Mouse (Mus musculus) kidney, adult 18-20 months (tissue): ENCODE data around the gene Cd300ld.
"Not testable (repeated sequence)": the region's sequence is repeated elsewhere in the genome, so short reads cannot be mapped to it uniquely, and the experiment has no call there.

ENCODE experiments used
- DNase-seq: peaks from one replicate; pipeline ENCODE4 v3.0.0; 2021

Cd300ld gene

DNA sequence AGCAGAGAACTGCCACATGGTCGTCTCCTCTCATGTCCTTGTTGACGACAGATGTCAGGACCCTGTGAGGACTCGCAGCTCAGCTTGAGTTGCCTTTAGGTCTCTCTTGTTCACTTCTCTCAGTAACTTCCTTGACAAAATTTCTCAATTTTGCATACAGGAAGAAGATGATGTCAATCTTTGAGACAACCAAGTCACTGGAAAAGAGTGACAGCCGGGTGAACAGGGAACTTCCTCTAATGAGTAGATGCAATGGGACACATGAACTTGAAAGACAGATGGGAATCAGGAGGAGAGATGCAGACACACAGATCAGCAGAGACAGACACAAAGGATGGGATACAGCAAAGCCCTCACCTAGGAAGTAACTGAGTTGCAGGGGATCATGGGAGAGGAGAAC, at the start of gene Cd300ld:
Gene Cd300ld (minus strand): TSS at position 130 of the 400 bp plus-strand sequence.
- no peak for DNase-seq

DNA sequence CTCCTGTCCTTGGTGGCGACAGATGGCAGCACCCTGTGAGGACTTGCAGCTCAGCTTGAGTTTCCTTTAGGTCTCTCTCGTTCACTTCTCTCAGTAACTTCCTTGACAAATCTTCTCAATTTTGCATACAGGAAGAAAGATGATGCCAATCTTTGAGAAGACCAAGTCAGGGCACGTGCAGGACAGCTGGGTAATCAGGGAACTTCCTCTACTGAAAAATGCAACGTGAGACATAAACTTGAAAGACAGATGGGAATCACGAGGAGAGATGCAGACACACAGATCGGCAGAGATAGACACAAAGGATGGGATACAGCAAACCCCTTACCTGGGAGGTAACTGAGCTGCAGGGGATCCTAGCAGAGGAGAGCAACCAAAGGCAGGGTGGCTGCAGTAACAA, 47.9 kb upstream of the Cd300ld start, which contains the start of gene Cd300ld5:
Gene Cd300ld5 (minus strand): TSS at position 101 of the 400 bp plus-strand sequence.
- not testable (repeated sequence) for DNase-seq

DNA sequence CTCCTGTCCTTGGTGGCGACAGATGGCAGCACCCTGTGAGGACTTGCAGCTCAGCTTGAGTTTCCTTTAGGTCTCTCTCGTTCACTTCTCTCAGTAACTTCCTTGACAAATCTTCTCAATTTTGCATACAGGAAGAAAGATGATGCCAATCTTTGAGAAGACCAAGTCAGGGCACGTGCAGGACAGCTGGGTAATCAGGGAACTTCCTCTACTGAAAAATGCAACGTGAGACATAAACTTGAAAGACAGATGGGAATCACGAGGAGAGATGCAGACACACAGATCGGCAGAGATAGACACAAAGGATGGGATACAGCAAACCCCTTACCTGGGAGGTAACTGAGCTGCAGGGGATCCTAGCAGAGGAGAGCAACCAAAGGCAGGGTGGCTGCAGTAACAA, 37.2 kb upstream of the Cd300ld start, which contains the start of gene Cd300ld4:
Gene Cd300ld4 (minus strand): TSS at position 101 of the 400 bp plus-strand sequence.
- DNase-seq: not testable (repeated sequence)

DNA sequence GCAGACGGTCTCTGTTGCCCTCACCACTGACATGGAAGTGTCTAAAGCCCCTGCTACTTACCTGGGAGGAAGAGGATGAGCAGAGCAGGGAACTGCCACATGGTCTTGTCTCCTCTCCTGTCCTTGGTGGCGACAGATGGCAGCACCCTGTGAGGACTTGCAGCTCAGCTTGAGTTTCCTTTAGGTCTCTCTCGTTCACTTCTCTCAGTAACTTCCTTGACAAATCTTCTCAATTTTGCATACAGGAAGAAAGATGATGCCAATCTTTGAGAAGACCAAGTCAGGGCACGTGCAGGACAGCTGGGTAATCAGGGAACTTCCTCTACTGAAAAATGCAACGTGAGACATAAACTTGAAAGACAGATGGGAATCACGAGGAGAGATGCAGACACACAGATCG, 26.4 kb upstream of the Cd300ld start, which contains the start of gene Cd300ld2:
Gene Cd300ld2 (minus strand): TSS at position 101 of the 400 bp plus-strand sequence.
- not testable (repeated sequence) for DNase-seq

DNA sequence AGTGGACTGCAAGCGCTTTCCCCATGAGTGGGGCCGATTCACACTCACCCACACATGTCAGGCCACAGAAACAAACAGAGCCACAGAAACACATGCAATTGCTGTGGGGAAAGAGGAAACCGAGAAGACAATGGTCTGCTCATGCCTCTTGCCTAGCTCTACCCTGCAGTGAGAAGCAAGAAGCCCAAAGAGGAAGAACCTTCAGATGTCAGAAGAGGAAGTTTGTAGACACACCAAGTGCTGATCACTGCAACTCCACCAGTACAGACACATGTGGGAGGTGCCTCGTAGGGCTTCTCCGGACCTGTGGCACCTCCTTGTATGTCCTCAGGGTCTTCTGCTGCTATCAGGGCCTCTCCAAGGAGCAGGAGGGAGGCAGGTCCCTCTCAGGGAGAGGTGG, 14.3 kb upstream of the Cd300ld start:
- DNase-seq: no peak

DNA sequence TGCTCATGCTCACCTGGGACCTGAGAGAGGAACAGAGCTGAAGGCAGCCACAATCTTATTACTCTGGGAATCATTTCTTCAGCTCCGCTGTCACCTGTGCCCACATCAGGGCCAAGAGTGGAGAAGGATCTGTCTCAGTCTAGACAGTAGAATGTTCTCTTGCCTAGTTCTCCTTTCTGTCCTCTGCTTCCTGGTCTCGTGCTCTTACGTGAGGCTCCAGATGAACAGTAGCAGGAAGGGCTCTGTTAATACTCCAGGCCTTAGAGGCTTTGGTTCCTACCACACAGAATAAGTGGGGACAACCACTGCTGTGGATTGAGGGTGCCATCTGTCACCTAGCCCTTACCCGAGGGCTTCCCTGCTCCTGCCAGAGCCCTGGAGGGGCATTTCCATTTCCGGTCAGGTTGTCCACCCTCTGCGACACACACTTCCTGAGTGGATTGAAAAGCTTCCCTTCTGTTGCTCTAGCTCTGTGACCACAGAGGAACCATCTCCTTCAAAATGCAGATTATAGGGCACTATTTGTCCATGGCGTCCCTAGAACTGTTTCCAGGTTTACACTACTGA, 11.8 kb upstream of the Cd300ld start, which contains the start of gene Cd300c2:
Gene Cd300c2 (minus strand): TSS at position 407 of the 567 bp plus-strand sequence.
- DNase-seq: no peak

DNA sequence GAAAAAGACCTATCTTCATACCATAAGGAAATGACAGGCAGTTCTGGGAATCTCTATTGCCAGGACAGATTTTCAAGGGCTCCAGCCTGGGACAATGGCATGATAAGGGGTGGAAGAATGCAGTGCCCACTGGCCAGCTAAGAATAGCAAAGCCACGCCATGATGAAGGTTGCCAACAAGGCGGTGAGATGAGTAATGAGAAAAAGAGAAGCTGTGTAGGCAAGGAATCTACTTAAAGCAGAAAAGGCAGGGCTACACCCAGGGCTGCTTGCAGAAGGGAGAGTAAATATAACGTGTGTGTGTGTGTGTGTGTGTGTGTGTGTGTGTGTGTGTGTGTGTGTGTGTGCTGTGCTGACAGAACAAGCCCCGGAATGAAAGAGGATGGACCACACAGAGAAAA, 7.9 kb downstream of the Cd300ld start:
- DNase-seq: no peak

DNA sequence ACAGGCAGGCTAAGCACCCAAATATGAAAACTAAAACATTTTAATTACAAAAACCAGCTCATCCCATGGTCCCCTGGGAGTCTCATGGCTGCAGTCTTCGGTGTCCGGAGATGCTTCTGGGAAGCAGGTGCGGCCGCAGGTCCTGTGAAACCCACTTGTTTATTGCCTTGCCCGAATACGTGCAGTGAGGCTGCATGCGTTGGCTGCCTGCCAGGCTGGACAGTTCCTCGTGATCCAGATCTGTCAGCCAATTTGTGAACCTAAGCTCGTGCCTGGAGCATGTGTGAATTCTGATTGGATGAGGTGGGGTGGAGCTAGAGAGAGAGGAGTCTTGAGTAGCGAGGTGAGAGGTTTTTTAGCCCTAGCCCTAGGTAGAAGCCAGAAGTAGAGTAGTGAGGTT, 17.0 kb downstream of the Cd300ld start:
- no peak for DNase-seq

DNA sequence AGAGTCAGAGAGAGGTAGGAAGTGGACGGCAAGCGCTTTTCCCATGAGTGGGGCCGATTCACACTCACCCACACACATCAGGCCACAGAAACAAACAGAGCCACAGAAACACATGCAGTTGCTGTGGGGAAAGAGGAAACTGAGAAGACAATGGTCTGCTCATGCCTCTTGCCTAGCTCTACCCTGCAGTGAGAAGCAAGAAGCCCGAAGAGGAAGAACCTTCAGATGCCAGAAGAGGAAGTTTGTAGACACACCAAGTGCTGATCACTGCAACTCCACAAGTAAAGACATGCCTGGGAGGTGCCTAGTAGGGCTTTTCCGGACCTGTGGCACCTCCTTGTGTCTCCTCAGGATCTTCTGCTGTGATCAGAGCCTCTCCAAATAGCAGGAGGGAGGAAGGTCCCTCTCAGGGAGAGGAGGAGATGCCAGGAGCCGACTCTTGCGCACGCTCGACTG, 20.9 kb downstream of the Cd300ld start, which contains the start of gene Cd300c:
Gene Cd300c (minus strand): TSS at position 406 of the 456 bp plus-strand sequence.
- no peak for DNase-seq

DNA sequence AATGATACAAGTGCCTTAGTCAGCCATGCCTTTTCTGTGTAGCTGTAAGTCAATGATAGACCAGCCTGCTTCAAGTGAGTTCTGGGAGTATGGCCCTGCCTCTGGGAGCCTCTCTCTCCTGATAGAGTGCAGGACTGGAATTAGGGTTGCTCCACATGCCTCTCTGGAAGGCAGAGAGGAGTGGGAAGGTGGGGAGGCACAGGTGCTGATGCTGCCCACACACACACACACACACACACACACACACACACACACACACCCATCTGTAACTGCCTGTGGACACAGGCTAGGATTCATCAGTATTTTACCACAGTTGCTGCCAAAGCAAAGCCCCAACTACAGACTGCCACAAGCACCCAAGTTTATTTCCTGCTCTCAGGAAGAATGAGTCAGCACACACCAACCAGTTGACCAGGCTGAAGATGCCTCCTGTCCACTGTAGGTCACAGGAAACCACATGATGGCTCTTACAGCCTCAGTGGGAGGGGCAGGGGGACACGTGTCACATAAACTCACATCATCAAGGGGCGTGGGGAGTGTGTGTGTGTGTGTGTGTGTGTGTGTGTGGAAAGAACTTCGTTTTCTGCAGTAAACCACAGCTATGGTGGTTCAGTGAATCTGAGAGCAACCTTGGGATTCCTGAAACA, 24.4 kb downstream of the Cd300ld start:
- DNase-seq: no peak

DNA sequence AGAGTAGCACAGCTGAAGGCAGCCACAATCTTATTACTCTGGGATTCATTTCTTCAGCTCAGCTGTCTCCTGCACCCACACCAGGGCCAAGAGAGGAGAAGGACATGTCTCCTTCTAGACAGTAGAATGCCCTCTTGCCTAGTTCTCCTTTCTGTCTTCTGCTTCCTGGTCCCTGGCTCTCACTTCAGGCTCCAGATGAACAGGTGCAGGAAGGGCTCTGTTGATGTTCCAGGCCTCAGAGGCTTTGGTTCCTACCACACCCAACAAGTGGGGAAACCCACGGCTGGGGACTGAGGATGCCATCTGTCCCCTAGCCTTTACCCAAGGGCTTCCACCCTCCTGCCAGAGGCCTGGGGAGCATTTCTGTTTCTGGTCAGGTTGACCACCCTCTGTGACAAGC, 29.4 kb downstream of the Cd300ld start:
- DNase-seq: no peak

DNA sequence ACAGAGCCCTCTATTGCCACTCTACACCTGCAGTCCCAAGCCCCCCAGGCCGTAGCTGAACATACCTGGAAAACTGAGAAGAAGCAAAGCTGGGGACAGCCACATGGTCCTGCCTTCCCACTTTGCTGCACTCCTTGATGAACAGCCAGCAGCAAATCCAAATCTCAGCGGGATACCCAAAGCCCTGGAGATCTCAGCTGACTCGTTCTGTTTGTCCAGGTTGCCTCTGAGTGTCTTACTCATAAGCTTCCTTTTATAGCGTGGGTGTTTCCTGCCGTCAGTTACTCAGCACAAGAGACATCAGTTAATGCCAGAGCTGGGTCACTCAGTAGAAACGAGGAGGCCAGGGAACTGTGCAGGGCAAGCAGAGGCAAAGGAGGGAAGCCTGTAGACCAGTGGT, 55.6 kb downstream of the Cd300ld start, which contains the start of gene Cd300lb:
Gene Cd300lb (minus strand): TSS at position 243 of the 400 bp plus-strand sequence.
- DNase-seq: no peak

DNA sequence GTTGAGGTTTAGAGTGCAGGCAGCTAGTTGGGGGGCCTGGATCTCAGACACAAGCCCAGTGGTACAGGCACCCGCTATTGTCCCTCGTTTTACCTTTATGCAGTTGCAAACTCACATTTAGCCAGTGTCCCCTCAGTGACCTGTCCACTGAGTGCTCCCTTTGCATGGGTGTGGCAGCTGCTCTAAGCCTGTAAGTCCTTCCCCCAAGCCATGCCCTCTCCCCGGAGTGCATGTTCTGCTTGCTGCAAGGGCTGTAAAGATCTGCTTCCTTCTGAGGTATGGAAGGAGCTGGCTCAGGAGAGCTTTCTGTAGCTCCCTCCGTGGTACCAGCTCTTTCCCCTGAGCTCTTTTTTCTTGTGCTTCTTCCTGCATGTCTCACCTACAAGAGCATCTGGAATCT, 56.1 kb downstream of the Cd300ld start:
- DNase-seq: no peak
